Mouse (Mus musculus): ENCODE measurements at regions not wholly inside any gene's neighbourhood (a gene's known extent, or its start where the extent isn't known, plus 50 kb on each side); places are given as distances from the start of the nearest gene placed in this dataset.
A peak's percentile ranks its signal among the peaks of the same experiment; 100 is the strongest.

DNA sequence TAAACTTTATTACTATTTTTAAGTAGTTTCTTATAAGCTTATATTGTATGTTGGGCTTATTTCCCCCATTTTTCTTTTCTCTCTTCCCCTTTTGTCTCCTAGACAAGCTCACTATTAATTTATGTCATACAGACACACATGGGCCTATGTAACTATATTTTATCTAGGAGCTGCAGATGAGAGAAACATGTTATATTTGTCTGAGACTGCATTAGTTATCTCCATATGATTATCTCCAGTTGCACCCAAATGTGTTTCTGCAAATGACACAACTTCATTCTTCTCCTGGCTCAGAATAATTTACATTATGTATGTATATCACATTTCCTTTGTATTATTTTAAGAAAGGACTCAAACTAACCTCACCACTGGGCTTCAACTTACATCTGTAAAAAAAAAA is 501.3 kb downstream of the Olfm4 start:
- DNase-seq = no peak

GRCm38 (mm10) chr14:80486605-80487004 is 502.7 kb downstream of the Olfm4 start:
- DNase-seq = no peak

DNA sequence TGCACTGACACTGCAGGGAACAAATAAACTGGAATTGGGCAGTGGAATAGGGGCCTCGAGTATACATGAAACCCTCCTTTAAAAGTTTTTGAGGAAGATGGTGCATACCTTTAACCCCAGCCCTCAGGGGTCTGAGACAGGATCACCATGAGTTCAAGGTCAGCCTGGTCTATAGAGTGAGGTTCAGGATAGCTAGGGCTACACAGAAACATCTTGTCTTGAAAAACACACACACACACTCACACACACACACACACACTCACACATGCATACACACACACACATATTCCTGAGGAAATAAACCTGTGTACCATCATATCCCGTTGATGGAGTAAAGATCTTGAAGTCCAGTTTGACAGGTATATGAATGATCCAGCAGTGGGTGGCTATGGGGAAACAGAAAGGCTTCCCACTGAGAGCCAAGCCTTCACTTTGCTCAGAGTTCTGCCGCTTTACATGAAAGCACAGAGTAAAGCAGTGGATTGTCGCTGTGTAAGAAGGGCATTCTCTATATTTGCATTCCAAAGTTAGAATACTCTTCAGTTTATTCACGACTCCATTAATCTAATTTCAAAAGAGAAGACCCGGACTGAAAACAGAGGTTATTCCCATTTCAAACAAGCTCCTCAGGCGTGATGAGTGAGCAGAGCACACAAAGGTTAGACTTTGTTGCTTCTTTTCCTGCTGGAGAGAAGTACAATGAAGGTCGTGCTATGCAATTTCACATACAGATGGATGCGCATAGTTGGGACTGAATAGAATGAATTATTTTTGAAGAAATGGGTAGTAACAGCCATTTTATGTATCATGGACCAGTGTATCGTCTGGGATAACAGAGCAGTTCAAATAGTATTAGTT is 508.4 kb downstream of the Olfm4 start:
- no peak for DNase-seq

GRCm38 (mm10) chr14:80492901-80493279 is 509.0 kb downstream of the Olfm4 start:
- DNase-seq = no peak

DNA sequence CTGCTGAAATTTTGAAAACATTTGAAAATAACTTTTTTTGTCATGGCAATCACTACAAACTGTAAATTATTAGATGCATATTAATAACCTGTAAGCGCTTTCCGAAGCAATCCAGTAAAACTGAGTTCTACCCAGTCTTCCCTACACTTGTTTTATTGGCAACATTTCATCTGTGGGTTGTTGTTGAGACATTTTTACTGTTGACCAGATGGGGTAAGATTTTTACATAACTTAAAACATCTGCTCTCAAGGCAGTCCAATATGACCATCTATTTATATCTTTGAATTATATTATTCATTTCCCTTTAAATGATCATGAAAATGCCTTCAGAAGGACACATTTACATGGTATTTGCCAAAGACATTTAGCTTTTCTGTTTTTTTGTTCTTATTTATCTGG is 520.5 kb downstream of the Olfm4 start:
- DNase-seq = no peak

GRCm38 (mm10) chr14:80516626-80517025 is 532.7 kb downstream of the Olfm4 start:
- DNase-seq = peak; percentile 2

- no peak for DNase-seq
Measured at GRCm38 (mm10) chr14:80521216-80521615, 537.3 kb downstream of the Olfm4 start.

DNA sequence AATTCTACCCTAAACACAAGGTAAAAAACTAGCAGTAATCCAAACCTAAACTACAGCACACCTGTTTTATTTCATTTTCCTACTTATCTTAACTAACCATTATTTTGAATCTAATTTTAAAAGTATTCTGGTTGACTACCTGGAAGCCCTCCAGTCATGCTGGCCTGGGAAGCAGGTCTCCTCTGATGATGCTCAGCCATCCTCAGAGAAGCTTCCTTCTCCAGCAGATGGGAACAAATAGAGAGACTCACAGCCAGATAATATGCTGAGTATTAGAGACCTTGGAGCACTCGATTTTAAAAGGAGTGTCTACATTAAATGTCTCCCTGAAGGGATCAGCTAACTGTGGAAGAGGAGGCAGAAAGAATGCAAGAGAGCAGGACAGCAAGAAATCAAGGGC is 537.8 kb downstream of the Olfm4 start:
- DNase-seq = no peak

DNA sequence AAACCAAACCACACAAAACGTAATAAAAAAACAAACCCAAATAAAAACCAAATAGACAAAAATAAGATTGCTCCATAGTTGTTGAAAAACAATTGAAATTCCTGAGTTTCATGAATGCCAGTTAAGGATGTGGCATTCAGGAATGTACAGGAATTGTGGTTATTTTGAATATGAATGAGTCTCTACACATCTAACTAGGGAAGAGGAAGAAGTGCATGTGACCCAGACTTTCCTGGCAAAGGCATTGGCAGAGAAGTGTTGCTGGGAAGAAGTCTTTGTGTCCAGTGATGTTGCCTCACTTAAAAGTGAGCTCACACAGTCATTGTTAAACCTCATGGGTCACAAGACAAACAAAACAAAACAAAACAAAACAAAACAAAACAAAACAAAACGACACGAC is 538.7 kb downstream of the Olfm4 start:
- DNase-seq = no peak

DNA sequence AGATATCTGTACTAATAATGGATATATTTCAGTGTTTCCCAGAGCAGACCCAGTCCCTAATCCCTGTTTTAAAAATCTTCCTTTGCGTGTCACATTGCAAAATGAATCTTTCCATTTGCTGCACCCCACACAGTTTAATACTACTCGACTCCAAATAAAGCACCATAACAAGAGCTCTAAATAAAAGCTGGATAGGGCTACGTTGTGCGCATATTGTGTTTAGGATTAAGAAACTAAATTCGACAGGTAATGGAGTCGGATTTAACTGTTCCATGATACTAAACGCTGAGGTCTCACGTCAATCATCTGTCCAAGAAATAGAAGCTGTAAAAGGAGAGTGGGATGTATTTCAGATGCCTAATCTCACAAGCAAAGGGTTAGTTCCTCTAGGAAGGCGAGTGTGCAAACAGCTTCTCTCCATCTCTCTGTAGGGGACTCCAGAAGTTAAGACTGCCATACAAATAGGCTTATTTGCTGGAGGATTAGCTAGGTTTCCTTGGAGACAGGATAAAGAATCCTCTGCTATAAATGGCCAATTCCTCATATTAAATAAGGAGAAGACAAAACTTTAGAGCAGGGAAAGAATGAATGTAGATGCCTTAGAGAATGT is 544.6 kb downstream of the Olfm4 start:
- DNase-seq = no peak

DNA sequence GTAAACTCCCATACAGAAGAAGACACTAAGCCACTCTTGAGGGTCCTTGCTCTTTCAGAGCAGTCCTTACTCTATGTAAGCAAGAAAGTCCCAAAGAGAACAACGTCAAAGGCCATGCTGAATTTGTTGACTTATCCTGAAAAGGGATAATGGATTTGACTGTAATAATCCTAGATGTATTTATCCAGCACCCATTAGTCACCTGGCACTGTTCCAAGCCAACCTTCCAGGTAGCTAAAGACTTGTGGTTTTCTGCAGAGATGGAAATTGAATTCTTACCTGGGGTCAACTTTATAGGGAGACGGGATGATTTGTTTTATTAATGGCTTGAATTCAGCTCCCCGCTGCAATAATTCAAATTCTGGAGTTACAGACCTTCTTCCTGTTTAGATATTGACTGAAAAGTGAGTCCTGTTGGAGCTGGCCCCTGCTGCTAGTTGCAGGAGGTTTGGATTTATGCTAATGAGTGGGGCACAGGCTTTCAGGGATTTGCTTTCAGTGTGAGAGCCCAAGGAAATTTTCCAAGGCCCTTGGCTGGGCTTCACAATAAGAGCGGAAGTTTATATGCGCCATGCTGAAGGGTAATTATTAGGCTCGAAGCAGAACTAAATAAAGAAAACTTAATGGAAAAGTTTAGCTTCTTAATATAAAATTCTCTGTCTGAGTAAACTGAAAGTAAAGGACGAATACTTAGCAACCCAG is 552.3 kb downstream of the Olfm4 start:
- no peak for DNase-seq

- DNase-seq = no peak
Measured at GRCm38 (mm10) chr14:80559950-80560349, 576.1 kb downstream of the Olfm4 start.
